Mouse (Mus musculus) v-Abl transformed pro-B cells (cell line): Measurements from ENCODE around the gene Rasgrp3.

Experiments used
- in situ Hi-C, 2 experiments: fragments of 400-800 bp; cut with MboI; formaldehyde crosslinking; loops; one replicate each; pipeline ENCODE4 v1.15.1; 2025; ENCODE audit not compliant: unreplicated experiment in 2 of 2

The Rasgrp3 gene

DNA sequence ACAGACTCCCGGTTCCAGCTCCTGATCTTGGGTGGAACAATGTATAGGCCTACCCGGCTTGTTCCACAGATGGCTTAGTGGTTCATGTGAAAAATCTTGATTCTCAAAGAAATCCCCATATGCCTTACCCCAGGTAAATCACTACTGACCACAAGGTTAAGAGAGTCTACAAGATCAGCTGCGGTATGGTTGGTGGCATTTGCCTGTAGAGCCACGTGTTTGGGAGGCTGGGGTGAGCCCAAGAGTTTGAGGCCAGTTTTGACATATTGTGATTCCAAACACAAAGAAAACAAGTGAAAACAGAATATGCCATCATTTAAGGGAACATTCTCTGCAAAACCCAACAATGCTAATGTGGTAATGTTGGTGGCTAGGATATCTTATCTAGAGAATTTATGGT is 99.9 kb downstream of the Rasgrp3 start:
- in situ Hi-C loops = loop anchor here (5.0 to 25.0 kb wide), 5 partner anchors 121 to 1223 kb away; partner anchors contain the start of genes Dpy30 (in 1 of the 2) and Ttc27 (in 1 of the 2)

DNA sequence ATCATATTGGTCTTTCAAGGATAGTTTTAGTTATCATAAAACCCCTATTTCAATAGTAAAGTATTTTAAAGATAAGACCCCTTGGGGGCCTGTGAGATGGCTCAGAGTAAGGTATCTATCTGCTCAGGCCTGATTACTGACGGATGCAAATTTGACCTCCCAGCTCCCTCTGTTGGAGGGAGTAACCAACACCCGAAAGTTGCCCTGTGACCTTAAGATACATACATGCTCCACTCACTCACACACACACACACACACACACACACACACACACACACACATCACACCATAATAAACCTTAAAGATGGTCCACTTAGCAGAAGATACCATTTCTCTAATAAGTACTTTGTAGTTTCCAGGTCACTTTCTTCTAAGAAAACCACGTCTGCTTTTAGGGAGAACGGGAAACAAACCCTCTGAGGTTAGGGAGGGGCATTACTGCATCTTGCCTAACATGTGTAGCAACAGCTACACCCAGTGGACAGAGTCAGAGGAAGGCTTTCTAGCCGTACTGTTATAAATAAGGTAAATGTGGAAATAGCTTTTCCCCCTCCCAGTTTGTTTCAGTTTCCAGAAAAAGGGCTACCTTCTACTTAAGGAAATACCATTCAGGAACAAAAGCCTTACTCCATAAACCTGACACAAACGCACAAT is 100.8 kb downstream of the Rasgrp3 start:
- in situ Hi-C loops = loop anchor here (5.0 to 25.0 kb wide), 5 partner anchors 122 to 1224 kb away; partner anchors contain the start of genes Dpy30 (in 1 of the 2) and Ttc27 (in 1 of the 2)

DNA sequence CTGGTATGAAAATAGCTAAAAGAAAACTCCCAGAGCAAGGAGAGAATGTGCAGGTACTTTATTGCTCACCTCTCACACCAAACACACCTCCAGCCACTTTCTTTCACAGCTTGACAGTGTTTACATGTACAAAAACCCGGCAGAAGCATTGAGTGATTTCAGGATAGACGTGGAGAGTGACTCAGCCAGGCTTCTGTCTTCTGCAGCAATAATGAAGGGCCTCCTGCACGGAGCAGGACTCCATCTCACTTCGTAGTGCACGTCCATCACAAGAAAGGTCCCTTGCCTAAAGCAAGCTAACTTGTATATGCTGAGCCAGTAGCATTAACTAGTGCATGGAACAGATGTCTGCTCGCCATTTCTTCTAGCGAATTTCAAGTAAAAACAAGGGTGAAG is 101.4 kb downstream of the Rasgrp3 start:
- in situ Hi-C loops = loop anchor here (5.0 to 25.0 kb wide), 5 partner anchors 122 to 1225 kb away; partner anchors contain the start of genes Dpy30 (in 1 of the 2) and Ttc27 (in 1 of the 2)

DNA sequence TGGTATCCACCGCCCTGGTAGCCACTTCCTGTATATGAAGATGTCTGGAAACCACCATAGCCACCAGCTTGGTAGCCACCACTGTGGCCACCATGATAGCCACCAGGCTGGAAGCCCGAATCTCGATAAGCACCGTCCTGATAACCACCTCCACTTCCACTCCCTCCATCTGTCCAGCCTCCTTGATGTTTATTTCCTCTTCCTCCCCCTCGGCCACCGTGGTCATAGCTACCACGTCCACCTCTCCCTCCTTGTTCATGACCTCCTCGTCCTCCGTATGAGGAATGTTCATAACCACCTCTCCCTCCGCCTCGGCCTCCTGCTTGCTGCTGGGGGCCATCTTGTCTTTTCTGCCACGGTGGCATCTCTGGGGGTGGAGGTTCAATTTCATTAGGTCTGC is 102.7 kb downstream of the Rasgrp3 start:
- in situ Hi-C loops = loop anchor here (5.0 to 25.0 kb wide), 5 partner anchors 124 to 1226 kb away; partner anchors contain the start of genes Dpy30 (in 1 of the 2) and Ttc27 (in 1 of the 2)

DNA sequence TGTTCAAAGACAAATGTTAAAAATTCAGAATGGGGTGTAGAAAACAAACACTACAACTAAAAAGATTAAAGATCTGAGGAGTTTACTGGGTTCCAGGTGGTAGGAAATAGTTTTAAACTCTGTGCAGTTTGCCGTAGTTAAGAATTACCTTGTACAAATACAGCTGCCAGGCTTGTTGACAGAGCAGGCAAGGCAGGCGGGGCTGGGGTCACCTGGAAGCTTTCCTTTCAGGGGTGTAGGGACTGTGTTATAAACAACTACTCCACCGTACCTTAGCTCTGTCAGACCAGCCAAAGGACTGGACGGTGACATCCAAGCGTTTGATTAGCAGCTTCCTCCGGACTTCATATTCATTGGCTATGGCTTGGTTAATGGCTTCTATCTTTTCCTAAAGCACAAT is 103.4 kb downstream of the Rasgrp3 start:
- in situ Hi-C loops = loop anchor here (5.0 to 25.0 kb wide), 5 partner anchors 124 to 1227 kb away; partner anchors contain the start of genes Dpy30 (in 1 of the 2) and Ttc27 (in 1 of the 2)

DNA sequence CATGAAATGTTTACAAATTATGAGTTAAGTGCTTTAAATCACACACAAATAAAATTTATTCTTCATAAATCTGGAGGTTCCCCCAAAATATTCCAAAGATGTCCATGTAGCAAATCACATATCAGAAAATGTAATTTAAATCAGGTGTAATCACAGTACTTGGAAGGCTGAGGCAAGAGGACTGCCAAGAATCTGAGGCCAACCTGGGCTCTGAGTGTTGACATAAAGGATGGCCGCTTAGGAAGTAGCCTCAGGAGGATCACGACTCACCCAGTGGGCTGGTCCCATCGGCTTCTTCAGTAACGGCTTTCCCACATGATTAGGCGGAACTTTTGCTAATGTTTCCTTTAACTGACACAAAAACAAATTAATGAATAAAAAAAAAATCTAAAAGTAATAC is 104.1 kb downstream of the Rasgrp3 start:
- in situ Hi-C loops = loop anchor here (5.0 to 25.0 kb wide), 5 partner anchors 125 to 1228 kb away; partner anchors contain the start of genes Dpy30 (in 1 of the 2) and Ttc27 (in 1 of the 2)

DNA sequence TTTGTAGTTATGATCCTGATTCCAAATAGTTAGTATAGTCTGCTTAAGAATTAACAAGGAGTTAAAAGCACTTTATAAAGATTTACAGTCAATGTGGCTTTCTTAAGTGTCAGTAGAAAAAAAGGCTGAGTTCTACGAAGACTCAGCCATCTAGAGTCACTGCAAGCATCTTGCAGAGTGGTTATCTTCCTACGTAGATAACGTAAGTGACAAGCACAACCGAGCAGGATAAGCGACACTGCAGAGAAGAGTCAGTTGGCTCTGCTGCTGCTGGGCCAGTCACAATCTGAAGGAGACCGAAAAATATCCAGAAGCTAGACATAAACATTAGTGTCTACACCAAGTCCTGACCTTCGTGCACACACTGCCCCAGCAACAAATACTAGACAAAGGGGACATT is 107.7 kb downstream of the Rasgrp3 start:
- in situ Hi-C loops = loop anchor here (25.0 kb wide), 3 partner anchors 731 to 1231 kb away; partner anchors contain the start of genes Dpy30 (in 1 of the 2) and Ttc27 (in 1 of the 2)

DNA sequence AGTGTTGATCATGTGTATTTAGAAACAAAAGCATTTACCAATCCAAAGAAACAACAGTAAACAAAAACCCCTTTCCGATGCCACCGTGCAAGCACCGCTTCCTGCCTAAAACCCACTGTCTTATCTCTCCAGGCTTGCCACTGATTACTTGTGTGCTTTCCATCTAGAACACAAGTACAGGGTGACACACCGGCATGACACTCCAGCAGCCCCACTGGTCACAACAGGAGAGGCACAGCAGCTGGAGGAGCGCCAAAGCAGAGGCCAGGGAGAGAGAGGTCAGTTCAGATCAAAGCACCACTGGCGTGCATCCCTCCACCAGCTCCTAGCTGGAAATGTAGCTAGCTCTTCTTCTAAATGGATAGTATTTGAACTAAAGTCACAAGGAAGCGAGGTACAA is 108.6 kb downstream of the Rasgrp3 start:
- in situ Hi-C loops = loop anchor here (25.0 kb wide), 3 partner anchors 732 to 1232 kb away; partner anchors contain the start of genes Dpy30 (in 1 of the 2) and Ttc27 (in 1 of the 2)

DNA sequence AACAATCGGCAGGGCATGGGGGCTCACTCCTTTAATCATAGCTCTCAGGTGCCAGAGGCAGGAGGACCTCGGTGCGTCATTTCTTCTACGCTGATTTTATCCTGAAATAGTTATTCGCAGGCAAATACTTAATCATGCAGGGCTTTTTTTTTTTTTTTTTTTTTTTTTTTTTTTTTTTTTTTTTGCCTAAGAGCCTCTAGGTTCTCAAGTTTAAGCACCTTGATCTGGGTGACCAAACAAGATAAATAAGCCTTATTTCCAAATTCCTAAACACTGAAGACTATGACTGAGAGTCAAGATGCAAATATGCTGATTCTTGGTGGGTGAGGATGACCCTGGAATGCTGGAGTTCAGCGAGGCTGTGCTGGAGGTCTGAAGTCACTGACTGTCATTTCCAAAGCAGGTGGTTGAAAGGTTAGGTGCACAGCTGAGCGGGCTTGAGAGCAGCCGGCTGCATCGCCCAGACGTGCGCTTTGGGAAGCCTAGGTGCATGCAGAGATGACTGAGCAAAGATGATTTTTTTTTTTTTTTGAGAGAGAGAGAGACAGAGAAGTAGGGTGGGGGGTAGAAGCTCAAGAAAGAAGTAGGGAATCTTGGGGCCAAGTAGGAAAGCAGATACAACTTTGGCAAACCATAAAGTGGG is 115.2 kb downstream of the Rasgrp3 start:
- in situ Hi-C loops = no loop called here

DNA sequence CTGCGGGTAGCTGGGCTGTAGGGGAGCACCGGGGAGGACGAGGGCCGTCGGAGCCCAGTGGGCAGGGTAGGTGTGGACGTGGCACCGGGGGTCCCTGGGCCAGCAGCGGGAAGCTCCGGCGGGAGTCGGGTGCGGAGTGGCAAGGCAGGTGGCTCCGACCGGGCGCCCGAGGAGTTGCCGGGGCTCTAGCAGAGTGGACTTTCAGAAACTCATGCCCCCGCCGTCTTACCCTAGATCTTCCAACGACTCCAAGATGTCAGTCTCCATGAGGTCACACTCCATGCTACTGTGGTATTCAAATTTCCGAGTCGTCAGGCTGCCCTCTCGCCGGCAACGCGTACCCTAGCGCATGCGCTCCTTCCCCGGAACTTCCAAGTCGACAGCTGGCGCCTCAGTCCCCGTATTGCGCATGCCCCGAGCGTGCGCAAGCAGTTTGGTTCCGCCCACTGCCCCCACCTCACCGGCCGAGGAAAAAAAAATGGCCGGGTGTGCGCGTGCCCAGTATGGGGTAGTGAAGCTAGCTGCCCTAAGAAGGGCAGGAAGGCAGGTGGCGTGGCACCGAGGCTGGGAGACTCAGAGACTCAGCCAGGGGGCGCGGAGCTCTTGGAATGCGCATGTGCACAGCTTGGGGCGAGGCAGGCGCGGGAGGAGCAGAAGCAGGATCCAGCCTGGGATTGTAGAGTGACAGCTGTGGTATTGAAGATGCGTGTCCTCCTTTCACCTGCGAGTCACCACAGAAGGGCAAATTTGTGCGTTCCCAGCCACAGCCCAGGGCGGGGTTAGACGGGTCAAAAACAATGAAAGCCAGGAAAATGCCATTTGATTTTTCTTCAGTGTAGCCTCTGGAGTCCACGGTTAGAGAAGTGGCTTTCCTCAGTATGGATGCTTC is 116.1 kb downstream of the Rasgrp3 start, which contains the start of gene Fam98a:
Gene Fam98a (minus strand): TSS at position 435 of the 889 bp plus-strand sequence.
- in situ Hi-C loops = no loop called here

DNA sequence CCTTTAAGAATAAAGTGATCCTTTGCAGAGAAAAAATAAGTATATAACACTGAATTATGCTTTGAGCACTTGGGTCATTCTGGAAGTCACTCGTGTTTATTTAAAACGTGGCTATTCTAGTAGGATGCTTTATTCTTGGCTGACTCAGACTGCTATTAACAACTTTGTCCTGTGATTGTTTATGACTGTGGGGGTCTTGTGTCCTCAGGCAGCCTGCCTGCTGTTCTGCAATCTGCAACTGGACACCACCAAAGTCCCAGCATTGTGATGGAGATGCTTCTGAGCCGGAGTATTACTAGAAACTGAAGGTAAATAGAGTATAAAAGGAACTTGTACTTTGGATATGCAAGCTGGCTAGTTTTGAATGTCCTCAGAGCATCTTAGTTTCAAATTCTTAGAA is 121.3 kb downstream of the Rasgrp3 start:
- in situ Hi-C loops = no loop called here

DNA sequence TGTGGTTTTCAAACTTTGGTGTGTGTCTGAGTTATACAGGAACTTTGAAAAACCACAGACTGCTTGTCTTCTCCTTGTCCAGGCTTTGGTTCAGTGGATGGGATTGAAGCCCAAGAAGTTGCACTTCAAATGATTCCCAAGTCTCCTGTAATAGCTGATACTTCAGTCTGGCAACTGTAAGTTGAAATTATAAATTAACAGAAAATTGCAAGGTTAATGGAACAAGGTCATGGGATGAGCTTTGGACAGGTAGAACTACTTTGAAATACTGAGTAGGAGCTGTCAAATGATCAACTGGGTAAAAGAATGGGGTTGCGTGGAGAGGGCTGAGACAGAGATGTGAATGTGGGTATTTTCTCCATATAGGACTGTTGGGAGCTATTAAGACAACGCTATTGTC is 122.3 kb downstream of the Rasgrp3 start:
- in situ Hi-C loops = no loop called here

DNA sequence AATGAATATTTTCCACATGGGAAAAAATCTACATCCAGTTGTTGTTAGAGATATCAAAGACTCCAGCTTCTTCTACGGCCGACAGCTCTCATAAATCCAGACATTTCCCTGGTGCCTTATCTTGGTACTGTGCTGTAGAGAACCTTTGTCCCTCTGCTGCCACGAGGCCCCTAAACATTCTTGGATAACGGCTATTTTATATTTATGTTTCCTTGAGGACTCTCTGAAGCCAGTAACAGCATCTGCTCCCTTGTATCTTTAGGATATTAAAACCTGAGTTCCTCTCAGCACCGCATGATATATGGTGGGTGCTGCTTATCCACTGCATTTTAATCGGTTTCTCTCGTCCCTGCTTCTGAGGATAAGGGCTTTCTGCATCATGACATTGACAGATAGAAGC is 139.9 kb downstream of the Rasgrp3 start:
- in situ Hi-C loops = no loop called here
